Mouse (Mus musculus) lung, adult 2 months (tissue): ENCODE data around the gene 2310030G06Rik. TPM values are rescaled to one million over a fixed set of nuclear protein-coding genes. Genes with fewer than 3 reads are reported as not detected.
A peak's percentile ranks its signal among the peaks of the same experiment; 100 is the strongest.

Experiments used
- DNase-seq: peaks from one replicate; pipeline ENCODE4 v3.0.0; 2022
- H3K4me1 ChIP-seq: fragments of 200-500 bp; 2 replicates; pipeline ENCODE4 v1.6.1; 2011; ENCODE audit warnings: low read length; ENCODE audit not compliant: control insufficient read depth, insufficient read depth
- H3K4me3 ChIP-seq: fragments of 200-500 bp; replicated peaks from 2 replicates; pipeline ENCODE3; 2011; ENCODE audit warnings: low read depth, mild to moderate bottlenecking, control low read depth, low read length; ENCODE audit errors: extremely low read depth
- CTCF ChIP-seq: fragments of 200-500 bp; IDR thresholded peaks from 2 replicates; pipeline ENCODE4 v1.5.1; 2011; ENCODE audit warnings: mild to moderate bottlenecking, low read length, control low read depth; ENCODE audit not compliant: insufficient read depth
- POLR2A ChIP-seq: fragments of 200-500 bp; IDR thresholded peaks from 2 replicates; pipeline ENCODE4 v1.6.1; 2011; ENCODE audit warnings: low read depth, mild to moderate bottlenecking, control low read depth, low read length, borderline replicate concordance; ENCODE audit errors: extremely low read depth
- WGBS: fragments of 180-500 bp; shearing (Covaris S2); methylation state at CpG from one replicate; pipeline ENCODE4 v1.1.7; 2018; 5-methylcytosine and 5-hydroxymethylcytosine counted together
- polyA plus RNA-seq: library from polyadenylated mRNA; depleted of rRNA; stranded (reverse); fragments of >200 nt; gene quantifications from 2 replicates; pipeline ENCODE4 v1.2.3, GENCODE M21; 2012

The 2310030G06Rik gene
- polyA plus RNA-seq, 1 experiment = 23.5 TPM

GRCm38 (mm10) chr9:50750706-50751105, 4.4 kb upstream of the 2310030G06Rik start:
- no peak for DNase-seq
- TF ChIP-seq CTCF = no peak
- TF ChIP-seq POLR2A = no peak
- Histone ChIP-seq H3K4me1 (peaks cover 3% of the 10 kb centered on the region; the same call in 1 of the 2 replicates), H3K4me3 (peak overlapping the region; percentile 54)
- 62% methylated on average over 6 of the region's 6 CpGs for WGBS

GRCm38 (mm10) chr9:50745806-50746205, 530 bp downstream of the 2310030G06Rik start:
- peak overlapping the region; percentile 81 for H3K4me3 ChIP-seq
- DNase-seq = peak; percentile 56
- WGBS = 30% methylated on average over 7 of the region's 7 CpGs
- TF ChIP-seq POLR2A (no peak), CTCF (no peak)
- peaks cover 6% of the 10 kb centered on the region; the same call in 1 of the 2 replicates for H3K4me1 ChIP-seq

DNA sequence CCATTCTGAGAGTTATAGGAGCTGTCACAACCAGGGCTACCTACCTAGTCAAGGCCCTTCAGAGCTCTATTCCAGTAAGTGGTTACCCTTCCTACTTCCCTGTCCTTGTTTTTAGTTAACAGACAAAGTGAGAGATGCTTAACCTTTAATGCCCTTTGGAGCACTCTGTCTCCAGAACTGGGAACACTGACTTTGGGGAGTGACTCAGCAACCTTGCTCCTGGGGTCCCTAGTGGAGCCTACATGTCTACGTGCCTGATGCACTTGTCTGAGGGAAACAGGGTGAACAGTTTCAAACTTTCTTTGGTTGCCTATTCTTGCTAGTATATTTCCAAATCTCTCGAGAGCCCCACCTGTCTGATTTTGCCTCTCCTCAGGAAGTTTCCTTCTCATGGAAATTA, 3.6 kb downstream of the 2310030G06Rik start:
- TF ChIP-seq POLR2A = no peak
- no peak for TF ChIP-seq CTCF
- Histone ChIP-seq H3K4me1 (peaks cover 5% of the 10 kb centered on the region; the same call in 1 of the 2 replicates), H3K4me3 (no peak overlapping the region)
- DNase-seq = no peak
- 38% methylated on average over 2 of the region's 2 CpGs for WGBS

DNA sequence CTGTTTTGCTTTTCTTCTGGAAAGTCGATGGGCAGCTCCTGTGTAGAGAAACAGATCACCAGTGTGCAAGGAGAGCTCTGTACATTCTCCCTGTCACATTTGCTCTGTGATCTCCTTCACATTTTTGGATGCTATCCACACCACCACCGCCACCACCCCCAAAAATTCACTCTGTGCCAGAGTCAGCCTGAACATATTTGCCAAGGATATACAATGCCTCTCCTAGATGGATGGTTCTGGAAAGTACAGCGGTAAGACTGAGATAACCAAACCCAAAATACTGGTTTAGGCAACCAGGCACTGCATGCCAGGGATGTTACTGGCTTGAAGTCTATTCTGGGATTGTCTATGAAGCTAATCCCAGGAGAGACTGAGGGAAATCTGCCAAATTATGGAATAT, 4.1 kb downstream of the 2310030G06Rik start:
- 63% methylated on average over 3 of the region's 3 CpGs for WGBS
- peaks cover 5% of the 10 kb centered on the region; the same call in 1 of the 2 replicates for H3K4me1 ChIP-seq

GRCm38 (mm10) chr9:50740867-50741784, 5.2 kb downstream of the 2310030G06Rik start:
- Histone ChIP-seq H3K4me1 (peaks cover 5% of the 10 kb centered on the region; the same call in 1 of the 2 replicates), H3K4me3 (no peak overlapping the region)
- 88% methylated on average over 14 of the region's 14 CpGs for WGBS
- no peak for TF ChIP-seq POLR2A
- TF ChIP-seq CTCF = no peak
- no peak for DNase-seq

More for the DNA sequence above, 4.1 kb downstream of the 2310030G06Rik start:
- H3K4me3 ChIP-seq = no peak overlapping the region
- DNase-seq = no peak
- TF ChIP-seq CTCF = no peak
- no peak for TF ChIP-seq POLR2A

- peak; percentile 96 for DNase-seq
- TF ChIP-seq POLR2A = peak; percentile 3; the same call in 1 of the 2 replicates
- no peak for TF ChIP-seq CTCF
These were observed 7.1 kb downstream of the 2310030G06Rik start, which contains the start of gene Dixdc1 for GRCm38 (mm10) chr9:50738914-50739870. TSS of gene Dixdc1 (minus strand) at chr9:50739517.

DNA sequence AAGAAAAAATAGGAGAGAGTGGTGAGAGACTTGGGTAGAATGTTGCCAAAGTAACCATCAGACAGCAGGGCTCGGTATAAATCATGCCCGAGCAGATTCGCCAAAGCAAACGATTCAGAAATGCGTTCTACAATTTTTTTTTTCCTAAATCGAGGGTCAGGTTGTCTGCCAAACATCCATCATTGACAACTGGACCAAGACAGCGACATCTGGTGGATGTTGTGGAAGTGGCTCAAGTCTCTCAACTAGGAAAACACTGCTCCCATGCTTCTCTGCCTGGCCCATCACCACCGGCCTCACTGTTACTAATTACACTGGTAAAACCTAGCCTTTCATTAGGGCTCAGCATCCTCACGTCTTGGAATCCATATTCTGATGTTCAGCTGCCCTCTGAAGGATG, 11.3 kb downstream of the 2310030G06Rik start:
- 2% methylated on average over 9 of the region's 9 CpGs for WGBS
- TF ChIP-seq POLR2A (no peak), CTCF (peak; percentile 64)
- Histone ChIP-seq H3K4me3 (no peak overlapping the region), H3K4me1 (0 out of 2 replicates have a peak, but pooled peaks cover 2% of the 10 kb centered on the region)
- DNase-seq = peak; percentile 41

More at GRCm38 (mm10) chr9:50738914-50739870, 7.1 kb downstream of the 2310030G06Rik start, which contains the start of gene Dixdc1:
- peaks cover 5% of the 10 kb centered on the region; the same call in 1 of the 2 replicates for H3K4me1 ChIP-seq
- H3K4me3 ChIP-seq = peak within 1 kb of the TSS; percentile 40
- WGBS = 11% methylated on average over 36 of the region's 36 CpGs

GRCm38 (mm10) chr9:50732560-50732959, 13.8 kb downstream of the 2310030G06Rik start:
- 42% methylated on average over 4 of the region's 4 CpGs for WGBS
- Histone ChIP-seq H3K4me3 (no peak overlapping the region), H3K4me1 (peaks cover 3% of the 10 kb centered on the region; the same call in 1 of the 2 replicates)
- TF ChIP-seq CTCF (no peak), POLR2A (no peak)
- DNase-seq = no peak
